Mouse (Mus musculus) effector memory CD4-positive, alpha-beta T cell, adult 5 months (primary cell): ENCODE results near the gene Ctcfl. TPM values are rescaled to one million over a fixed set of nuclear protein-coding genes. Genes with fewer than 3 reads are reported as not detected.

Experiments used
- polyA plus RNA-seq: library from polyadenylated mRNA; unstranded; fragments of 100-300 nt; shearing (Covaris generic); gene quantifications from one replicate; pipeline ENCODE4 v1.2.1, GENCODE M21; 2017

Ctcfl gene
- not detected for polyA plus RNA-seq

GRCm38 (mm10) chr2:173119023-173119944, at the start of gene Ctcfl:
TSS of gene Ctcfl (minus strand) at chr2:173119525.

GRCm38 (mm10) chr2:173152436-173153151, 33.3 kb upstream of the Ctcfl start, which contains the start of gene Pck1:
TSS of gene Pck1 (plus strand) at chr2:173153048.

Other genes starting within 250 kb of the Ctcfl start
- 17.5 TPM for gene Bmp7, start 179.2 kb downstream of the Ctcfl start, polyA plus RNA-seq
- 3.1 TPM for gene Spo11, start 141.8 kb downstream of the Ctcfl start, polyA plus RNA-seq
- gene Rae1, start 119.4 kb downstream of the Ctcfl start, polyA plus RNA-seq = 70.4 TPM
- 21.9 TPM for gene Rbm38, start 99.0 kb downstream of the Ctcfl start, polyA plus RNA-seq
- gene Pck1, start 33.5 kb upstream of the Ctcfl start, polyA plus RNA-seq = not detected
- 61.5 TPM for gene Zbp1, start 99.4 kb upstream of the Ctcfl start, polyA plus RNA-seq
- 19.2 TPM for gene Pmepa1, start 157.0 kb upstream of the Ctcfl start, polyA plus RNA-seq